Mouse (Mus musculus): ENCODE results near the gene Cyp2g1. TPM values are rescaled to one million over a fixed set of nuclear protein-coding genes. Genes with fewer than 3 reads are reported as not detected.

The Cyp2g1 gene
- total and polyA plus RNA-seq, 3 experiments, result not detected

Other genes starting within 250 kb of the Cyp2g1 start
- gene Vmn1r185, start 190.4 kb upstream of the Cyp2g1 start, total RNA-seq (2014; fragmentation: Nextera tagmentation), result not detected in 2 replicates
- 0.05 and 0.06 TPM in 2 replicates for gene Vmn1r185, start 190.4 kb upstream of the Cyp2g1 start, total RNA-seq (2017)
- gene Vmn1r185, start 190.4 kb upstream of the Cyp2g1 start, polyA plus RNA-seq (2012), result not detected in 2 replicates
- gene Cyp2b23, start 122.5 kb upstream of the Cyp2g1 start, total RNA-seq (2014; fragmentation: Nextera tagmentation), result not detected in 2 replicates
- gene Cyp2b23, start 122.5 kb upstream of the Cyp2g1 start, total RNA-seq (2017), result 0.05 TPM in 1 of 2 replicates, not detected in the other
- not detected in 2 replicates for gene Cyp2b23, start 122.5 kb upstream of the Cyp2g1 start, polyA plus RNA-seq (2012)
- gene Cyp2b19, start 51.8 kb upstream of the Cyp2g1 start, total RNA-seq (2014; fragmentation: Nextera tagmentation), result not detected in 2 replicates
- gene Cyp2b19, start 51.8 kb upstream of the Cyp2g1 start, total RNA-seq (2017), result 0.06 and 0.16 TPM in 2 replicates
- not detected in 2 replicates for gene Cyp2b19, start 51.8 kb upstream of the Cyp2g1 start, polyA plus RNA-seq (2012)
- gene Cyp2a5, start 26.4 kb downstream of the Cyp2g1 start, total RNA-seq (2014; fragmentation: Nextera tagmentation), result not detected in 2 replicates
- not detected in 2 replicates for gene Cyp2a5, start 26.4 kb downstream of the Cyp2g1 start, total RNA-seq (2017)
- not detected in 2 replicates for gene Cyp2a5, start 26.4 kb downstream of the Cyp2g1 start, polyA plus RNA-seq (2012)
- gene Cyp2a22, start 130.5 kb downstream of the Cyp2g1 start, total RNA-seq (2014; fragmentation: Nextera tagmentation), result not detected in 2 replicates
- 0.11 TPM in 1 of 2 replicates, not detected in the other for gene Cyp2a22, start 130.5 kb downstream of the Cyp2g1 start, total RNA-seq (2017)
- gene Cyp2a22, start 130.5 kb downstream of the Cyp2g1 start, polyA plus RNA-seq (2012), result not detected in 2 replicates
- not detected in 2 replicates for gene Cyp2a12, start 220.2 kb downstream of the Cyp2g1 start, total RNA-seq (2014; fragmentation: Nextera tagmentation)
- gene Cyp2a12, start 220.2 kb downstream of the Cyp2g1 start, total RNA-seq (2017), result not detected in 2 replicates
- gene Cyp2a12, start 220.2 kb downstream of the Cyp2g1 start, polyA plus RNA-seq (2012), result not detected in 2 replicates

Data from G1E (cell line).